Mouse (Mus musculus) testis, adult 2 months (tissue): ENCODE results near the gene Rhbdd1.

ENCODE experiments used
- CTCF ChIP-seq: fragments of 200-500 bp; IDR thresholded peaks from 2 replicates; pipeline ENCODE4 v1.5.1; 2012; ENCODE audit warnings: low read depth, mild to moderate bottlenecking, inconsistent platforms, low read length, moderate library complexity; ENCODE audit not compliant: control insufficient read depth, insufficient read depth, insufficient replicate concordance
- POLR2A ChIP-seq: fragments of 200-500 bp; IDR thresholded peaks from 2 replicates; pipeline ENCODE4 v1.6.1; 2012; ENCODE audit warnings: low read depth, mild to moderate bottlenecking, inconsistent platforms, low read length, moderate library complexity; ENCODE audit not compliant: control insufficient read depth

- TF ChIP-seq POLR2A, result peak; percentile 41; the same call in 1 of the 2 replicates
- TF ChIP-seq CTCF, result no peak
Measured at GRCm38 (mm10) chr1:82282992-82283611, 33.1 kb upstream of the Rhbdd1 start.
